Mouse (Mus musculus) liver, embryonic 14 days (tissue): ENCODE measurements around the gene Sphkap. TPM values are rescaled to one million over a fixed set of nuclear protein-coding genes. Genes with fewer than 3 reads are reported as not detected.

Experiments used
- polyA plus RNA-seq: library from polyadenylated mRNA; depleted of rRNA; stranded (reverse); fragments of >200 nt; gene quantifications from 2 replicates; pipeline ENCODE4 v1.2.3, GENCODE M21; 2012; rRNA removed

Sphkap gene
- 0.01 TPM in 2 replicates for polyA plus RNA-seq

DNA sequence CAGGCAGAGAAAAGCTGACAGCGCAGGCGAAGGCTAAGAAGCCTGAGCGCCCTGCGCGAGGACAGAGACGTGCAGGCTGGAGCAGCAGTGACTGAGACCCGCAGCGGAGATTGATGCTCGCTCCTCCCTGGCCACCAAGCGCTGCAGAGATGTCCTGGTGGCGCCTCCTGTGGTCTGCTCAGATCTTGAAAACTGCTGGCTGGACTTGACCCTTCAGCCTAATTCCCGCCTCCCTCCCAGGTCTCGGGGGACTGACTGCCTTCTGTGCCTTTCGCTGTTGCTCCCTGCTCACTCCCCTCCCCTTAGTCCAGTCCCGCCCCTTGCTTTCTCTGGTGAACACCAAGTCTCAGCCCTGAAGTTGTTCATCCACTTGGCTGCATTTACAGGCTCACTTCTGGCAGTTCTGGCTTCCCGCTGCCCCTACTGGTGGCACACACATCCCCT, at the start of gene Sphkap:
Gene Sphkap, minus strand, starts transcription at position 180 of the 444 bp plus-strand sequence.

Other genes with a start within 250 kb of the Sphkap start
- 0.01 TPM in 1 of 2 replicates, not detected in the other for gene Daw1, start 248.4 kb downstream of the Sphkap start, polyA plus RNA-seq